Mouse (Mus musculus): ENCODE measurements around the gene 1190005I06Rik.

Gene 1190005I06Rik

DNA sequence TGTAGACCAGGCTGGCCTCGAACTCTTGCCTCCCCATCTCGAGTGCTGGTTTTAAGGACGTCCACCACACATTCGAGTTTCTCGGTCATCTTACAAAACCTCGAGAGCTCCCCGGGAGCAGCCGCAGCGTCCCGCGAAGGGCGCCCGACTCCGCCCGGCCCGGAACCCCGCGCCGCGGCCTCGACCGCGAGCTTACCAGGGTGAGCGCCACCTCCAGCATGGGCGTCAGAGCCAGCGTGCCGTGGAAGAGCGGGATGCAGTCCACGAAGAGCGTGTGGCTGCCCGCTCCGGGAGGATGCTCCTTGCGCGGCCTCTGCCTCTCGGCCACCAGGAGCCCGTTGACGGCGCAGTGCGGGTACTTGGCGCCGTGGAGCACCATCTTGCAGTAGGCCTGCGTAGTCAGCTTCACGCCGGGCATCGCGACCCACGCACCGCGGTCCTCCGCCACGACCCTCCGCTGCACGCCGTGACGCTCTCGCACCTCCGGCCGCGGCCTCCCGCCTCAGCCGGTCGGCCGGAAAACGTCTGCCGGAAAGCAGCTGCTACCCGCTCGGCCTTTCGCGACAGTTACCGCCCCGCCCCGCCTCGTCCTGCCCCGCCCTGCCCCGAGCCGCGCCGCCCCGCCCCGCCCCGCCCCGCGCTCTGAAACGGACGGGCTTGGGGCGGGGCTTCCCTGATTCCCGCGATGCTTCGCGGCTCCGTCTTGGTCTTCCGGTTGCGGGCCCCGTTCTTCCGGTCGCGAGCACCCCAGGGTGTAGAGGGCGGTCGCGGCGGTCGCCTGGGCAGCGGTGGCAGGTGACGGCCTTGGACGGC lies 20.3 kb upstream of the 1190005I06Rik start, which contains the start of the genes Gm27021 and Cox4i1:
Gene Gm27021, minus strand, starts transcription at position 519 of the 813 bp plus-strand sequence.
Gene Cox4i1, plus strand, starts transcription at position 662 of the 813 bp plus-strand sequence.
- DNase-seq (ENCODE audit: extremely low read depth, insufficient read length, low spot score), result peak; percentile 92

DNA sequence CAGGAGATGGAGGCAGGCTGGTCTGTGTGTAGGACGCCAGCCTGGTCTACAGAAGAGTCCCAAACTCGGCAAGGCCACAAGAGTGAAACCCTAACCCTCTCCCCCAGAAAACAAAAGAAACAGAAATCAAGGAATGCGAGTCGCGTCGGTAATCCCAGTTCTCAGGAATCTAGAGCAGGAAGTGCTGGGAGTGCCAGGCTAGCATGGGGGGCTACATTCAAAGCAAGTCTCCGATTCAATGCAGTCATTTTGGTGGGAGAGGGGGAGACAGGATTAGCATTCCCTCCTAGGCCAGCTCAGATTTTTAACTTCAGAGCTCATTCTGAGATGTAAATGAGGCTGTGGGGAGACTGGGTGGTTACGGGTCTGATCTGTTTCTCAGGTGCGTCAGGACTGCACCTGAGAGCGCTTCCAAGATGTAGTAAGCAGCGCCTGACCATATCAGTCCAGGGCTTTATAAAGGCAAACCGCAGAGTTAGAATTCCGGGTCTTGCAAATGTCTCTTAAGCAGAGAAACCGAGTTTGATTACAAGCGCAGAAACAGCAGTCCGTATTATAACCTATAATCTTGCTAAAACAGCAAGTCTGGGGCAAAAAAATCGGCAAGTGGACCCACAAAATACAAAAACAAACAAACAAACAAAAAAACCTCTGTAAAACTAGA lies 19.5 kb upstream of the 1190005I06Rik start:
- no peak for DNase-seq (ENCODE audit: extremely low read depth, insufficient read length, low spot score)

DNA sequence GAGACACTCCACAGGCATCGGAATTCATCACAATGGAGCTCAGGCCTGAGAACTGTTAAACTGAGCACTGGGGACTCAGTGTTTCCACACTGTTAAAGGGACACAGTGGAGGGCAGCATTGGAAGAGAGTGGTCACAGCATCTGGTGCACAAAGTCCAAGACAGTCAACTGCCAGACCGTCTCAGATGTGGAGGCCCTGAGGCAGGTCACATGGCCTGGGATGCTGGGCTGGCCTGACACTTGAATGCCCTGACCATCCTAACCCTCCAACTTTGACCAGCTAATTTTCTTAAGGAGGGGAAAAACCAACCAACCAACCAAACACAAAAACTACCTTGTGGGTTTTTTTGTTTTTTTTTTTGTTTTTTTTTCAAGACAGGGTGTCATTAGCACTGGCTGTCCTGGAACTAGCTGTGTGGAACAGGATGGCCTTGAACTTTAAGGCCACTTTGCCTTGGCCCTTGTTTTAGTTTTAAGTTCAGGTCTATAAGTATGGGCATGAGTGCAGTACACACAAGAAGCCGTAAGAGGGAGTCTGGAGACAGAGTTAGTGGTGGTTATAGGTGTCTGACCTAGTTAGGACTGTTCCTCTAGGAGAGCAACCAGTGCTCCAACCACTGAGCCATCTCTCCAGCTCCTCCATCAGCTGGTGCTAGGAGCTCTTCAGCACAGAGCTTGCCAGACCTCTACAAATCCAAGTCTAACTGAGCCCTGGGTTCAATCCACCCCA lies 18.5 kb upstream of the 1190005I06Rik start:
- no peak for DNase-seq (ENCODE audit: extremely low read depth, insufficient read length, low spot score)

DNA sequence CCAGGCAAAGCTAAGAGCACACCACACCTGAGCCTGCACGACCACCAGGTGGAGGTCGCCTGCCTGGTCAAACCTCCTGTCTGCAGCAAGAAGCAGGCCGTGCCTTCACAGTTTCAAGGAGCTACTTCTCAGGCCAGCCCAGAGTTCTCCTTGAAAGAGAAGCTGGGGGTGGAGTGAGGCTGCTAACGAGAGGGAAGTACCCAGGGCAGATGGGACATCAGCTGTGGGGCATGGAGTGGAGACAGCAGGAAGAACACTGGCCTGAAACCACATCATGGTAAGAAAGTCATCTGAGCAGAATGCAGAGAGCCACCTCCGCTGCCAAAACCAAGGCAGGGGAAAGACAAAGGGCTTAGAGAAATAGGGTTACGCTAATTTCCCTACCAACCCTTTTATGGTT lies 17.1 kb upstream of the 1190005I06Rik start:
- DNase-seq (ENCODE audit: extremely low read depth, insufficient read length, low spot score), result no peak

DNA sequence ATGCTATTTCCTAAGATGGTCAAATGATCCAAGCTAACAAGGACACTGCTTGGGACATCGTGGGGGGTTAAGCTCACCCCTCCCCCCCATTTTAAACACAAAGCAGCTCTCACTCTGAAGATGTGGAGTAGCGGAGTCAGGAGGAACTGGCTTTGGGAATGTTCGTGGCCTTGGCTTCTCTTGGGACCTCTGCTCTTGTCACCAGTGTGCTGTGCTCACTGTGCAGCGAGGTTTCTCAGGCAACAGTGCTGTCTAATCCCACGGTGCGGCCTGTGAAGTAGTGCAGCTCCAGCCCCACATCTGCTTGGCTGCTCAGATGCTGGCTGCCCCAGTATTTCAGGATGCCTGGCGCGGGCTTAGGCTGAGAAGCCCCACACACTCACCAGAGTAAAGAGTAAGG lies 10.0 kb upstream of the 1190005I06Rik start:
- no peak for DNase-seq (ENCODE audit: extremely low read depth, insufficient read length, low spot score)

DNA sequence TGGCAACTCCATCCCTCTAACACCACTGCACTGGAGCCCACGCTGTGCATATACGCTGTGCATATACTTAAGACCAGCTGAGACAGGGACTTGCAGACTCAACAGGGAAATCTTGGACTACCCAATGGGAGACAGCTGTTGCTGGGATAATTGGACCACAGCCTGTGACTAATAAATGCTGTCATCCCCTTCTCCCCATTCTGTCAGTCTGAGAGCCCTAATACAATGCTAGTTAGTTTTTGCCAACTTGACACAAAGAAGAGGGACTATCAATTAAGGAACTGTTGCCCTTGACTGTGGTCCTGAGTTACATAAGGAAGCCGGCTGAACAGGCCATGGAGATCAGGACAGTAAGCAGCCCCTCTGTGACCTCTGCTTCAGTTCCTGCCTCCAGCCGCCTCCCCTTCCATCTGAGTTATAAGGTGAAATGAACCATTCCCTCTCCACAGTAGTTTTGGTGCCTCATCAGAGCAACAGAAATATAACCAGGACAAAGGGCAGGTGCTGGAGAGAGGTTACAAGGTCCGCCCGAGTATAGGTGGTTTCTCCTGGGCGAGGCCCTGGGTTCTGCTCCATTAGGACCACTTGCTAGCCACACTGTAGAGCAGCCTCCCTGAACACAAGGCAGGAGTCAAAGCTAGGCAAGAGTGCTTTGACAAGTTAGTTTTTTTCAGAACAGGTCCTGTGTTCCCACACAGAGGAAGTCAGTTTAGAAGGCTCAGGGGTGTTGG lies 9.1 kb upstream of the 1190005I06Rik start:
- no peak for DNase-seq (ENCODE audit: extremely low read depth, insufficient read length, low spot score)

DNA sequence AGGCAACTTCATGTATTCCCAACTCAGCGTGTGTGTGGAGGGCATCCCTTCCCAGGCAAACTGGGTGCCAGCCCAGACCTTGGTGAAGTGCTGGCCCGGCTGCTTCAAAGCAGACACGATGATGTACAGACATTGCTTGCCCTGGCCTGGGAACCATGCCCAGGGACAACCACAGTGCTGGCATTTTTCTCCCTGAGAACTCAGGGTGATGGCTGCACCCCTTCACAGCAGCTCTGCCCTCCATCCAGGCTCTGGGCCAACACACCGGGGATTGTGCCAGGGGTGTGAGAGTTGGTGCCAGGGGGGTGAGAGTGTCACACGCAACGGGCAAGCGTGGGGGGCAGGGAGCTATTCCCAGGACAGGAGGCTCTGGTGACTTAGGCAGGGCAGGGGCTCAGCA lies 2.8 kb downstream of the 1190005I06Rik start:
- DNase-seq (ENCODE audit: extremely low read depth, insufficient read length, low spot score), result peak; percentile 86

DNA sequence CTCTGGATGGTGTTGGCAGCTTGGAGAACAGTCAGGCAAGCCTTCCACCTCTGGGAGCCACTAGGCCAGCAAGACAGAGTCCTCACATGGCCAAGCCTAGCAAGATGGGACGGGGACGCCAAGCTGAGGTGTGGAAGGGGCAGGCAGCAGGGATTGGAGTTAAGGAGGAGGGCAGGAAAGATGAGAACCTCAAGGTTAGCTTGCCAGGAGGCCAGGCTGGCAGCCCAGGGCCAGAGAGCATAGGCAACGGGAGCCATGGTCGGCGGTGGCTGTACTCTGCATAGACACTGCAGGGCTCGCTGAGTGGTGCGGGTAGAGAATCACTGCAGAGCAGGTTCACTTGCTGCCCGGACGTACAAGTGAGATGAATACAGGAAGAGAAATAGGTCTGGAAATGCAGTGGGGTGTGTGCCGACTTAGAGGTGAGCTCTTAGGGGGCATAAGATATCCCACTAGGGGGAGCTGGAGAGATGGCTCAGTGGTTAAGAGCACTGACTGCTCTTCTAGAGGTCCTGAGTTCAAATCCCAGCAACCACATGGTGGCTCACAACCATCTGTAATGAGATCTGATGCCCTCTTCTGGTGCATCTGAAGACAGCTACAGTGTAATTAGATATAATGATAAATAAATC lies 5.3 kb downstream of the 1190005I06Rik start:
- DNase-seq (ENCODE audit: extremely low read depth, insufficient read length, low spot score), result no peak

DNA sequence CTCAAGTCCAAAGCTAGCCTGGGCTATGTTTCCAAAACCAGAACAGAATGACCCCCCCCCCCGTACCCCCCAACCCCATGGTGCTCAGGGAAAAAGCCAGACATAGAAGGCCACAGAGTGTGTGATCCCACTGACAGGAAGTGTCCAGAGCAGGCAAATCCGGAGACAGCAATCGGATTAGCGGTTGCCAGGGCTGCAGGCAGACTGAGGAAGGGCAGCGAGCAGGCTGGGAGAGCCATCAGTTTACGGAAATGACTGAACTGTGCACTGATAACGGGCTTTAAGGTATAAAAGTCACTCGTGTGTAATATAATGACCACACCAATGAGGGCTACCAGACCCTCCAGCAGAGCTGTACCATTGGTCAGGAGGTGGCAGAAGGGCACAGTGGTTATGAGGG lies 6.2 kb downstream of the 1190005I06Rik start:
- no peak for DNase-seq (ENCODE audit: extremely low read depth, insufficient read length, low spot score)

DNA sequence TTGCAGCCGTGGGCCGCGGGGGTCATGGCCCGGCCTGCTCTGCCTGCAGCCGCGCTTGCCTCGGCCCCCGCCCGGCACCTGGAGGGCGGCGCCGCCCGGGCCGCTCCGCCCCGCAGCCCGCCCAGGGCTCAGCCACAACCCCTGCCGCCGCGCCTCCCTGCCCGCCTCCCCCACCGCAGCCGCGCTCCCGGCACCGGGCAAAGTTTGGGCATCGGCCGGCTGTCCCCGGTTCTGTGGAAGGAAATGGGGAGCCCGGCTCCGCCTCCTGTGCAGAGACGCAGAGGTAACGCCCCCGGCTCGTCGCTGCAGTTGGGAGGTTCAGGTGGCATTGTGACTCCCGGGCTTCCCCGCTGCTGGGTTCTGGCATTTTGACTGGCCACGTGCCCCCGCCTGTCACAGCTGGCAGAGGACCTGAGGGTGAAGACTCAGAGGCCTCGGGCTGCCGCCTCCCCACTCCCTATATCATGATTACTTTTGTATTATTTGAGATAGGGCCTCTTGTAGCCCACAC lies 13.0 kb downstream of the 1190005I06Rik start:
- peak; percentile 85 for DNase-seq (ENCODE audit: extremely low read depth, insufficient read length, low spot score)

DNA sequence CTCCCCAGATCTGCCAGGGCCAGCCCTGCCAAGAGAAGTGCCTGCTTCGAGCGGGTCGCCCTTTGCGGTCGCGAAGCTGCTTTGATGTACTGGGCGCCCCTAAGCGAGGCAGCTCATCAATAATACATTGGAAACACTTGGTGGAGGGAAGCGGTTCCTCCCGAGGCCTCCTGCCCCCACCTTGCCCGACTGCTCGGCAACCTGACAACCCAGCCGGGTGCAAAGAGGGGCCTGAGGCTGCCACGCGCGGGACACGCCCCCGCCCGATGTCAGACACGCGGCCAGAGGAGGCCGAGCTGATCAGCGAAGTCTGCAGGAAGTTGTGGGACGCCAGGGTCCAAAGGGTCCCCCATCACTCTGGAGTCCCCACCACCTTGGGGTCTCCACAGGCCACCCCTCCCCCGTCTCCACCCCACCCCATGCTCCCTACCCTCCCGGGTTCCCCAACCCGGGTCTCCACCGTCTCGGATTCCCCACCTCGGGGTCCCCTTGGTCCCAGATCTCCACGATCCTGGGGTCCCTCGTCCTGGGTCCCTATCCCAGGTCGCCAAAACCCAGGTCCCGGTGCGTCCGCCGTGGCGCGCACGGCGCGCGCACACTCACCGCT lies 13.7 kb downstream of the 1190005I06Rik start:
- peak; percentile 75 for DNase-seq (ENCODE audit: extremely low read depth, insufficient read length, low spot score)

DNA sequence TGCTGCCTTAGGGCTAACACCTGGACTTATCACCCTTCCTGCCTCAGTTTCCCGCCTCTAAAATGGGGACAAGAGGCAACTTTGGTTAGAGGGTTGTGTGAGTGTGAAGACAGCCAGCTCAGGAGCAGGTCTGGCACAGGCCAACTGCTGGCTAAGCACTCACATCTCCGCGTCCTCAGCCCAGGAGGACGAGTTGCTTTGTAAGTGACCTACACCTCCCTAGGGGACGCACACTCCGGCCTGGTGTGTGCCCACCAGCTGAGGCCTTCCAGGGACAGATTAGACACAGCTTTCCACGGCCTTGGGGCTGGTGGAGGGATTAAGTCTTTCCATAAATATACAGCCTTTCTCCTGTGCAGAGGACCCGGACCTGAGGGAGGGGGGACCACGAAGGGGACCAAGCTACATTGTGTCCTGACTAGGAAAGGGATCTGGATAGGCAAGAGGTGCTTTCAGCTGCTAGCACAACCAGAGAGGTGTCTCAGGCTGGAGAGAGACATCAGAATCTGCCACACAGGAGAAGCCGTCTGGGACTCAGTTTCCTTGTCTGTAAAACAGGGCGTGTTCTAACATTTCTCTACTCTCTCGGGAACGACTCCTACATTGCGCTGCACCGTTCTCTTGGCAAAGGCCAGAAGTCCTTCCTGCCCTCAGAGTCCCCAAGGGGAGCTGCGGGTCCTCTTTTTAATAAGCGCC lies 14.3 kb downstream of the 1190005I06Rik start:
- DNase-seq (ENCODE audit: extremely low read depth, insufficient read length, low spot score), result peak; percentile 53

DNA sequence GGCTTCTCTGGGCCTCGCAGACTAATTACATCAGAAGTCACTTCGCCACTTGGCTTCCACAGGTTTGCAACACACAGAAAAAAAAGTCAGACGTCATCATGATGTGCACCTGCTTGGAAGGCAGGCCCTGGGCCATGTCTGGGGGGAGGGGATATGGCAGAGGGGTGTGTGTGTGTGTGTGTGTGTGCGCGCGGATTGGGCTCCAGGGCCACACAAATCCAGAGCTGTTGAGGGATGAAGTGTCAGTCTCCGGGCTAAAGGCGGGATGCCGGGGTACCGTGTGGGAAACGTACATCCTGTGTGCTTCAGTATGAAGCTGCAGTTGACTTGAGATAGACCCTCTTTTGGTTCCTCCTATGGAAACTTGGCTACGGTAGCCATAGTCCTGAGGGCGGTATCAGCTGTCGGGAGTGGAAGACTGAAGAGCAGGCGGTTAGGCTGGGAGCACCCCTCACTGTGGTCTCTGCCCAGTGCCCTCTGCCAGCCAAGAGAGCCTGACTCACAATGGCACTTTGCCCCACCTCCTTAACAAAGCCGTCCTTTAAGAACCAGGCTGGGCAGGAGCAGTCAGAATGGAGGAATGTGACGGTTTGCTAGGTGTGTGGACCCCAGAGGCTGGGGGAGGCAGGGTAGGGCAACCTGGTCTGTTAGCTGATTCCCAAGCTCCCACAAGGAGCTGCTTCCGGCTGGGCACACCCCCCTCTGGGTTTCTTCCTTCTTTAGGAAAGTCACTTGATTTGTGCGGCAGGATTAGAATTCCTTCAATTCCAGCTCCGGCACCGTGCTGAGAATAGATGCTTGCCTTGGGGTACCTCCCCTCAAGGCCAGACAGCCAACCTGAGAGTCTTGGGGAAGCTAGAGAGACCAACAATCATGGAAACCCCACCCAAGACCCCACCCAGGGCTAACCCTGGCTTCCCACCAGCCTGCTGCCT lies 15.7 kb downstream of the 1190005I06Rik start:
- peak; percentile 81 for DNase-seq (ENCODE audit: extremely low read depth, insufficient read length, low spot score)

DNA sequence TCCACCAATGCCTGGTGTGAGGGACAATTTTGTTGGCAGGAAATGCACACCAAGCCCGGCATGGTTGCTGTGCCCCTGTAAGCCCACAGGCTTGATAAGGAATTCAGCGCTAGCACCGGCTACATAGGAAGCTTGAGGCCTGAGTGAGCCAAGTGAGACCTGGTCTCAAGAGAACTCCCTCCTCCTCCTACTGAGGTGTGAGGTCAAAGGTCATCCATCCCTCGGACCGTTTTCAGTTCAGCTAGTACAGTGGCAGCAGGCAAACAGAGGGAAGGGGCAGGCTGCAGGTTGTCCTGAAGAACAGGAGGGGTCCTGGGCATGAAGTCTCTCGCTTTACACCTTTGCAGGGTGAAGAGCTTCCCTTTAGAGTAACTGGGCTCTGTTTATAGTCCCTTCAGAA lies 16.6 kb downstream of the 1190005I06Rik start:
- DNase-seq (ENCODE audit: extremely low read depth, insufficient read length, low spot score), result no peak

DNA sequence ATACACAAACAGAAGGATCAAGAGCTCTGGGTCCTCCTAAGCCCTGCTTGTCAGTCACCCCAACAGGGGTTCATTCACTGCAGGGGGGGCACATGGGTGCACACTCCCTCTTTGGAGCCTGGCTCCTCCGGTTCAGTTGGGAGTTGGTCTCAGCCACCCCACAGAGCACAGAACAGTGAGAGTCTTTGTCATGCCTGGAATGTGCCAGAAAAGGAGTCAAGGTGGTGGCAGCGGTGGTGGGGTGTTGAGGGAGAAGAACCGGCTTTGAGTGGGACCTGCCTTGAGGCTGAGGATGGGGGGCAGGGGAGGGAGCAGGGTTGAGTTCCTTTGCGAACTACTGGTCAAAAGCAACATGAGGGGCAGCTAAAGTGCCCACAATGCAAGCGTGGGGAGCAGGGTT lies 17.4 kb downstream of the 1190005I06Rik start:
- DNase-seq (ENCODE audit: extremely low read depth, insufficient read length, low spot score), result no peak

DNA sequence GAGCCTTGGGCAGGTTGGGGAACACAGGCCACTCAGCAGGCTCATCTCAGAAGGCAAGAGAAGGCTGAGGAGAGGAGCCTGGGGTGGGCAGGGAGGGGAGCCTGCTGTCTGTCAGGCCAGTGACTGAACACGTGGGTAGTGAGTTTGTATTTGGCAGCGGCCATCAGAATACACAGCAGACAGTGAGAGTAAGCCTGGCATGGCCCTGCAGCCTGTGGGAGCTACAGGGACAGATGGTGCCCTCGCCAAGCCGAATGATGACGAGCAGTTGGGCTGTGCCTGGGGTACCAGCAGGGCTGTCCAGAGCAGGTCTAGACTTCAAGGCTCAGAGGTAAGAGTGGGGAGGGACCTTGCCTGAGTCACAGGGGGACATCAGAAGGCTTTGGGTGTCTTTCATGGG lies 20.1 kb downstream of the 1190005I06Rik start:
- no peak for DNase-seq (ENCODE audit: extremely low read depth, insufficient read length, low spot score)

DNA sequence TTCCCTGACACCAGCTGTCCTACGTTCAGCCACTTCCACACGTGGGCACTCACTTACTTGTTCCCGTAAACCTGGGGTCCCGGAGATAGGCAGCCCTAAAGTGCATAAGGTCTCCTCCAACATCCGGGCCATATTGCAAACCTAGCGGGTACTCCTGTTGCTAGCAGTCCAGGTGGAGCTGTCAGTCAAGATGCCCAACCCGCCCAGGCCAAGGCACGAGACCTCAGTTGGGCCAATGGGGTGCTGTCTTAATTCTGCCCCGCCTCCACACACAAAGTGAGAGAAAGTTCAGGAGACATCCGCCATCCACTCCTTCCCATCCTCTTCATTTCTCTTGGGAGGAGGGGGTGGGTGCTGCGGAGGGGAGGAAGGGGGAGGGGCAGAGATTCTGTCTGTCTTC lies 21.0 kb downstream of the 1190005I06Rik start:
- DNase-seq (ENCODE audit: extremely low read depth, insufficient read length, low spot score), result no peak

DNA sequence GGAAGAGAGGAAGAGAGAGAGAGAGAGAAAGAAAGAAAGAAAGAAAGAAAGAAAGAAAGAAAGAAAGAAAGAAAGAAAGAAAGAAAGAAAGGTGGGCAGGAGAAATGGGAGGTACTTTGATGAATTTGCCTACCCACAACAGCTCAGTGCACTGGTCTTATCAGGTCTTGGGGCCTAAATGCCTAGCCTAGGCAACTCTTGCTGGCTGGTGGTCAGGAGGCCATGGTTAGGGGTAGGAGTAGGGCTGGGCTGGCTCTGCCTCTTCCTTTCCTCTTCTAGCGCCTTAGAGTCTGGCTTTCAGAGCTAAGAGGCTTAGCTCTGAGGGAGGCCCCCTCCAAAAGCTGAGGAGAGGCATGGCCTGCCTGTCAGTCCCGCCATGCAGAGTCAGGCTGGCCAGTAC lies 23.8 kb downstream of the 1190005I06Rik start:
- DNase-seq (ENCODE audit: extremely low read depth, insufficient read length, low spot score), result no peak
